Mouse (Mus musculus) embryonic fibroblast, embryonic 13.5 days (primary cell): ENCODE results near the gene Gm10697.
"Not testable (repeated sequence)": the region's sequence is repeated elsewhere in the genome, so short reads cannot be mapped to it uniquely, and the experiment has no call there.

Experiments
- CTCF ChIP-seq: IDR thresholded peaks from 2 replicates; pipeline ENCODE4 v1.5.1; 2011; ENCODE audit warnings: mild to moderate bottlenecking, control low read depth, low read length, moderate library complexity, borderline replicate concordance; ENCODE audit not compliant: insufficient read depth
- POLR2A ChIP-seq: IDR thresholded peaks from 2 replicates; pipeline ENCODE4 v1.6.1; 2011; ENCODE audit warnings: low read depth, mild to moderate bottlenecking, control low read depth, low read length, moderate library complexity

GRCm38 (mm10) chr3:94115071-94115470 is 42.6 kb upstream of the Gm10697 start:
- TF ChIP-seq CTCF, POLR2A: not testable (repeated sequence)
